Mouse (Mus musculus) left cerebral cortex, adult 9 months (tissue): ENCODE results near the gene Tex33.
"Not testable (repeated sequence)": the region's sequence is repeated elsewhere in the genome, so short reads cannot be mapped to it uniquely, and the experiment has no call there.

Source experiments
- DNase-seq, 2 experiments: peaks; one replicate each; pipeline ENCODE4 v3.0.0; 2022; ENCODE audit warnings: low spot score in 2 of 2

The Tex33 gene

DNA sequence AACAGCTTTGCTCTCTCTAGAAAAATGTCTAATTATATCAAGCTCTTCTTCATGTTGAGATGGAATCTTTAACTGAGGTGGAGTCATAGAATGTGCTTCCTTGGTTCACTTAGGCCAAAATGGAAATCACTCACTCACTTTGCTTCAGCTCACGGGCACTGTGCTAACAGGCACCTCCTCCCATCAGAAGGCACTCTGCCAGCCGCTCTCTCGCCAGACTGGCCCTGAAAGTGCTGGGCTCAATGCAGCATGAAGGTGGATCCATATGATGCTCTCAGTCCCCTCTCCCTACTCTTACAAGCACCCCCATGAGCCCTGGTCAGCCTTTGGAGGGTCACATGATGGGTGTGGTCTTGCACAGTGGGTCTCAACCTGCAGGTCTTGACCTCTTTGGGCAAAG lies 21.5 kb downstream of the Tex33 start:
- DNase-seq, result no peak

DNA sequence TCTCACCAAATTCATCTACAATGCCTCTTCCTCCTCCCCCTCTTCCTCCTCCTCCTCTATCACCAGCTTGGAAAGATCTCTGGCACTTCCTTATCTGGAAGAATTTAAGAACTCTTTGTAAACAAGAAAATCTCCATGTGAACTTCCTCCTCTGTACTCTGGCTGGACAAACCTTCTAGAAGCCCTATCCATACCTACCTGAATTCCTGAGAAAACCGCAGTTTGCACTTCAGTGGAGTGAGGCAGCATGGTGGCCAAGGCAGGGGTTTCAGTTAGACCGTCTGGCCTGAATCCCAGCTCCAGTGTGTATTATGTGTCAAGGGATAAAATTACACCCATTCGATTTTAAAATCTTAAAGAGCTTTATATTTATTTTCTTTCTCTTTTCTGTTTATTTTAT lies 22.9 kb downstream of the Tex33 start:
- DNase-seq, result no peak

DNA sequence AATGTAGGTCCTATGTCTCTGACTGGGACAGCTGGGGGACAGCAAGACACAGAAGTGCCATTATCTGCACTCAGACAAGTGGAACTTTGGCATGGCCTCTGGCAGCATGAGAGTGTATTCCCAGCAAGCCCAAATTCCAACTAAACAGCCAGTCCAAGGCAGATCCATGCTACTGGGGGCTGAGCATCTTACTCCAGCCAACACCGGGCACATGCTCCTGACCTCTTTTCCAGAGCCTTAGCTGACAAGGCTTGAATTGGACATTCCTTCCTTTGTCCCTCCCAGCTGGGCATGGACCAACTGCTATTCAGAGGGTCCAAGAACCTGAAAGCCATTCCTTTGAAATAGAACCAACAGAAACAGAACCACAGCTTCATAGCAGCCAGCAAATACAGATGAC lies 26.1 kb downstream of the Tex33 start:
- DNase-seq, result peak in 1 of 2 experiments; percentile 47

DNA sequence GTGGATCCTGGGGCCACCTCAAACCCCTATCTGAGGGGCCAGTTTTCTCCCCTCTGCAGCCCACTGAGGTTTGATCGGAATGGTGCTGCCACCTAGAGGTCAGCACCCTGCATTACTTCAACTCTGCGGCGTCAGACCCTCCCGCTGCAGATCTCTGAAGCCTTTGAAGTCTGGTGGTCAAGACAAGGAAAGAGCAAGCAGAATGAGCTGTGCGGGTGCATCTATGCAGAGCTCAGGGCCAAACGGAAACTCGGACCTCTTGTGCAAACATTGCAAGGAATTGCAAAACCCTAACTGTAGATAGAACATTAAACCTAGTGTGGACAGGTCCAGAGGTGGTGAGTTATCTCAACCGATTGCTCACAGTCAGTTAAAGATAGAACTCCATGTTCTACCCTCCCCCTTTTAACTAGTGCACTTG lies 26.8 kb downstream of the Tex33 start:
- DNase-seq, result no peak

DNA sequence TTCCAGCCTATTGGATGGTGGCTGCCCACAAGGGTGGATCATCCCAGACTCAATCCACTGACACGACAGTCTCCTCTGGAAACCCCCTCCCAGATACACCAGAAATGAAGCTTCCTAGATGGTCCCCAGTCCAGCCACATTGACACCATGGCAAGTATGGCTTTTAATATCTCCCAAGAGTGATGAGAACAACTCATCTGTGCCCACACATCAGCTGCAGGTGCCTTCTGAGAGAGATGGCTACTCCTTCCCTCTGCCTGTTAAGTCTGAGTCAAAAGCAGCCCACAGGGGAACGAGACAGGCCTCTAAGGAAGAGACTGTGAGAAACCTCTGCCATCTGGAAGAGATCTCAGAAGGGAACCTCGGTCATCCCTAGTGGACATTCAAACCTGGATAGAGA lies 27.9 kb downstream of the Tex33 start:
- no peak for DNase-seq

DNA sequence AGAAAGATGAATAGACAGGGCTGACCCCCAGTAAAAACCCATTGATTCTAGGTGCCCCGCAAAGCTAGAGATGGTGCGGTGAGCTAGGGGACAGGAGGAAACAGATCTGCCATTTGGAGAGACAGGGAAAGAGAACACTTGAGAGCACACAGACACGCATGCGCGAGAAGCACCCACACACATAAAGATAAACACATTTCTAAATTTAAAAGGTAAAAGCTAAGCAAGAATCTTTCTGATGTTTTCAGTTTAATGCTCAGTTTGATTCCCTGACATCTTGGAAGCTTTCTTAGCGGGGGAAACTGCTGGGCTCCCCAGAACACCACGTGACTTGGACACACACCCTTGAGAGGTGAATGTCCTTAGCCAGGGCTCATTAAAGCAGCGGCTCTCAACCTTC lies 28.8 kb downstream of the Tex33 start:
- DNase-seq, result peak in 1 of 2 experiments; percentile 47

DNA sequence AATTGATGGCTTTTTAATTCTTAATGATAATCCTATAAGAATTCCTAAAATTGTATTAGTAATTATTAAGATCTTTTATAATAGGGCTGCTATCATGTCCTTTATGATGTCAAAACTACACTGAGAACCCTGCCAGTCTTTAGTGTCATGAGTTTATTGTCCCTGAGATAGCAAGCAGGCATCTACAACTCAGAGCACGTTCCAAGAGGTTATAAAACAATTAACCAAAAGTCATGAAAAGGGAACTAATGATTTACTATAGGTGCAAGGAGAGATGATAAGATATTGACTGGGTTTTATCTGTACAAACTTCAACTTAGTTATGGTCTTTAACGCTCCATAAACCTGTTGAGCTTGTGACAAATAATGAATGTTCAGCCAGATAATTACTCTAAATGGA lies 29.8 kb downstream of the Tex33 start:
- no peak for DNase-seq

DNA sequence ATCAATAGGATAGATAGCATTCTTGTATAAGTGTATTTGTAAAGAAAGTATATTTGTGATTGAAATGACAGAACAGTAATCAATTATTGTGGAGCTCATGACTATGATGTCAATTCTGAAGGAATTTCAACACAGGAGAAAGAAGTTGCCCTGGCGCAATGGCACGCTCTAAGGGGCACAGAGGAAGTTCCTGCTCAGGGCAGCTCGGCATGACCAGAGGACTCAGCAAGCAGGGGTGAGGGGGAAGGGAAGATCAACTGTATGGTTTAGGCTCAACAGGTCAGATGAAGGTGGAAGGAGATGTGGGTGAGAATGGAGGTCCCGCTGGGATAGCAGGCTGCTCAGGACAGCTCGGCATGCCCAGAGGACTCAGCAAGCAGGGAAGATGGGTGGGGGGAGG lies 40.2 kb downstream of the Tex33 start:
- no peak for DNase-seq

DNA sequence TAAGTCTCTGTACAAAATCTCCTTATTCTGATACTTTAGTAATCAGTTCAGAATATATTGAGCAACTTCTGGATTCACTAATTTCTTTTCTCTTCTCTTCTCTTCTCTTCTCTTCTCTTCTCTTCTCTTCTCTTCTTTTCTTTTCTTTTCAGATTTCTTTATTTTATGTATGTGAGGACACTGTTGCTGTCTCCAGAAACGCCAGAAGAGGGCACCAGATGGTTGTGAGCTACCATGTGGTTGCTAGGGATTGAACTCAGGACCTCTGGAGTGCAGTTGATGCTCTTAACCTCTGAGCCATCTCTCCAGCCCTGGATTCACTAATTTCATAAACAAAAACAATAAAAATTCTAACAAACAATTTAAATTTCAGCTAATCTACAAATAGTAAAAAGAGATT lies 40.8 kb downstream of the Tex33 start:
- DNase-seq, result peak in 1 of 2 experiments; percentile 64

DNA sequence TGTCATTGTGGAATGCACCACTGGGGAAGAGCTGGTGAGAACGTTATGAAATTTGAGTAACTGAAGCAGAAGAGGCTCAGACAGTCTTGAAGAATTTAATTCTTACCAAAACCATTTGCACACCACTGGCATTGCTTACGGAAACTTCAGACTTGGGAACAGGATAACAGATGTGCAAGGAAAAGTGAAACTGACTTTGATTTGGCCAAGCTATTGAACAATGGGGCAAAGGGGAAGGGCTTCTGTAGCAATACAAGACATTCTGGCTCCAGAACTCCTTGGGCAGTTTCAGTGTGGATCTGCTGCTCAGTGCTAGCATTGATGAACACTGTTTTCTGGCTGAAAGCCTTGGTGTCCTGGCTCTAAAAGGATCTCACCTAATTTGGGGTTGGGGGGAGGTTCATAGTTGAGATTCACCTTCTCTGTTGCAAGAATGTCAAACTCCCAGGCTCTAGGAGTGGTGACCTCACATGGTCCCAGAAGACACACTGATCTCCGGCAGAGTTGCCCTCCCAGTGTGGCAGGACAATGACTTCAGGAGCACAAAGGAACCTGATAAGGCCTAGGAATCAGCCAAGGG lies 44.0 kb downstream of the Tex33 start:
- no peak for DNase-seq

DNA sequence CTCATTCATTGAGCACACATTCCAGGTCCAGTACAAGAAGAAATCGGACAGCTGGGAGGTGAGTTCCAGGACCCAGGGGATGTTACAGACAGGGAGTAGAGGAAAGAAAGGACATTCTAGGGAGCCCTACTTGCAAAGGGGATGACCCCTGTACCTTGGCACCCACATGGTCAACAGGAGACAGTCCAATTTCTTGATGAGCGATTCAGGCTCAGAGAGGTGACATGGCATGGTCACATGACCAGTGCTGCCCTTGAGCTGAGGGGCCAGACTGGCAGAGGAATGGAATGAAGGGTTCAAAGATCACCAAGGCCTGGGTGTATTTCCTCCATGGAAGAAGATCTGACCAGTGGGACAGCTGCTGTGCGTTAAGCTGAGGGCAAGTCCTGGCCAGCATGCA lies 51.1 kb downstream of the Tex33 start:
- DNase-seq, result no peak

DNA sequence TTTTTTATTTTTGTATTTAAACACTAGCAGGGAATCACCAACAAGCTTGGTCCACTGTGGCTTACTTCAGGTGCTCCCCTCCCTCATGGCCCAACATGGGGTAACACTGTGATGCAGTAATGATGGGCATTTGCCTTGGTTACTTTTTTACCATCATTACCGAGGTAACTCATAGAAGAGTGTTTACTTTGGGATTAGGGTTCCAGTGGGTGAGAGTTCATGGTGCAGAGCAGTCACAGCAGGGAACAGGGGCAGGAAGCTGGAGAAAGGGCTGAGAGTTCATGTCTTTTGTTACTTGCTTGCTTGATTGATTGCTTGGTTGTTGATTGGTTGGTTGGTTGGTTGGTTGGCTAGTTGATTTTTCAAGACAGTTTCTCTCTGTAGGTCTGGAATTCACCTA lies 52.0 kb downstream of the Tex33 start:
- DNase-seq, result no peak

DNA sequence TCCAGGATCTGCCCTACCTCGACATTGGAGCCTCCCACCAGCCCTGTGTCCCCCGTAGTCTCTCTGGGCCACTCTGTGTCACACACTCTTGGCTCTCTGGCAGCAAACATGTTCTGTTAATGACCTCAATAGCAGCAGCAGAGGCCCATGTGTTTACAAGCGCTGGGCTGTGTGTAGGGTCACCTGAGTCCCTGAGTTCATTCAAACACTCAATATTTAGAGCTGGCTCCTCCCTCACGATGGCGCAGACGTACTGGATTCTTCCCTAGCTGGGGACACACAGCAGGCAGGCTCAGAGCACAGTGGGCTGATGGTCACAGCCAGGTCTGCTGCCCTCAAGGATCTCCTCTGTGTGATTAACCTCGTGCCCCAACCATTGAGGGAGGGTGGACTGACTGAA lies 54.8 kb downstream of the Tex33 start:
- DNase-seq, result not testable (repeated sequence)

DNA sequence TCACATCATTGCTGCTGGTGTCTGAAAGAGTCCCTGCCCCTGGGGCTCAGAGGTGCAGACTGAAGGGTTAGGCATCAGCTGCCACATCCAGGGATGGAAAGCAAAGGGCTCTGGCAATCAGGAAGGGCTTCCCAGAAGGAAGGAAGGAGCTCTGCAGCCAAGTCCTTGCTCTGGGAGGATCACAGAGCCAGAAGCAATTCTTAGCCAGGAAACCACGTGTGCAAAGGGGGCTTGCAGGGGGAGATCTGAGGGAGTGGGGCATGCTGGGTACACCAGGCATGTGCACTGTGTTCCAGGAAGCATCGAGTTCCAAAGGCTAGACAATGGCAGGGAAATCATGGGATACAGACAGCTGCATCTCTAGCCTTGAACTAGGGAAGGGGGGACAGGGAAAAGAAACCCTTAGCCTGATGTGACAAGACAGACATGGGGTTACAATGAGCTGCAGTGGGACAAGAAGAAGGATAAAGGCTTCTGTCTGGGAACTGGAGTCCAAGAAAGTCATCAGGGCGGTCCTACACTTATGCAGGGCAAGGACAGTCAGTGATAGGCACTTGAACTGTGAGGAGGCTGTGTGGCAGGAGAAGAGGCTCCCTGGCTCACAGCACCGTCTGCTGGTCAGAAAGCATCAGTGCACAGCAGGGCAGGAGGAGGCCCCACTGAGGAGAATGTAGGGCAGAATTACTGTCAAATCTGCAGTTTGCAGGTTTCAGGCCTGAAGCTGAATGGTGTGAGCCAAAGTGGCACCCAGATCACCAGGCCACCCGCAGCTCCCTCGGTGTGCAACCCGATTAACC lies 55.9 kb downstream of the Tex33 start:
- DNase-seq, result peak; percentile 27 to 70

DNA sequence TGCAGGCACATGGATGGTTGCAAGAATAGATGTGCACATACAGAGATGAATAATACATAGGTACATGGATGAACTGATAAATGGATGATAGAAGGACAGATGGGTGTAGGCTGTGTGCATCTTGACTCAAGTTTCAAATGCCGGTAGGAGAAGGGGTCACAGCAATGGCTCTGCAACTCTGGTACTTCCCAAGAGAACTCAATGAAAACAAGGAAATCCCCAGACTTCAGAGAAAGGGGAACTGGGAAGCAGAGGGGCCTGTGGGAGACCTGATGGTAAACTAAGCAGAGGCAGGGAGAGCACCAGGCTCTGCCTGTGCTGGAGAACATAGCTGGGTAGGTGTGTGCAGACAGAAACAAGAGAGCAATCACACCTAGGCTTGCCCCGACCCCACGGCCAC lies 61.3 kb downstream of the Tex33 start:
- DNase-seq, result no peak

DNA sequence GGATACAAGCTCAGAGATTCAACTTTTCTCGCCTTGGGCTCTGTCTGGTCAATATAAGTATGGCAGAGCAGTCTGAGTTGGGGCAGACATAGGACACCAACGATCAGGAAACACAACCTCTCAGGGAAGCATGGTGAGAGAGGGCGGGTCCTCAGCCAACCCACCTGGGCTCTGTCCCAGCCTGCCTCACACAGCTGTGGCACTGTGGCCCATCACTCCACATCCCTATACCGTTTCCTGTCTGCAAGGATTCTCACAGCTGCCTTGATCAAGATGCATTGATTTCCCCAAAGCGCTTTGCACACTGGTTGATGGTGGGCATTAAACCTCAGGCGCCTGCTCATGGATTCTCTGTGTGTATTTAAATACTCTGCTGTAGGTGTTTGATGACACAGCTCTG lies 62.7 kb downstream of the Tex33 start:
- DNase-seq, result no peak

DNA sequence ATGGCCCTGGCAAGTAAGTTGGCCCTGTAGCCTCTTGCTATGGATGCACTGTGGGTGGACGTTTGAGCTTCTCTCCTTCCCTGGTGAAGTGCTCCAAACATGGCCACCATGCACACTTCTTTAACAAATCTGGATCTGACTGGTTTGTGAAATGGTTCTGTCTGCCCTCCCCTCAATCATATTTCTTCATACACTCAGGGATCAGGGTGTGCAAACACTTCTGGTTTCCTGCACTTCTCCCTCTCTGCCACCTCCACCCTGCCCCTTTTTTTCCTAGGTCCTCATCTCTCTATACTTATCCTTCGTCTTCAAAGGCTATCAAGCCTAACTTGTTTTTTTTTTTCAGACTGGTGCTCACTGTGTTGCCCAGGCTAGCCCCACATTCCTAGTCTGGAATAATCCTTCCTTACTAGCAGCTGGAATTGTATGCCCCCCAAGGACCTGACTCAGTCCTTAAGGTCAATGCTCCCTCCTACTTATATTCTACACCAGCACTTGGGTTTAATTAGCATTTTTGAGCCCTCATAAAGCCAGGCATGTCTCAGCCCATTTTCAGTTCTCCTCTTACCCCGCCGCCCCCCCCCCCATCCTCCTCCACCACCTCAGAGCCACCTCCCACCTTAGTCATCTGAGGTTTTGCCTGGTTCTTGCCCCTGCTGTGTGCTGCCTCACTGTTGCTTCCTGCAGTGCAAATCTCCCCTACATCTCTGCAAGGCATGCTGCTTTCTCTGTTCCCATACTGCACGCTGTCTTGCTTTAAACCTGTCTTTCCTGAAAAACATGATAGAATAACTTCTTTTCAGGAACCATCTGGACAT lies 64.0 kb downstream of the Tex33 start:
- no peak for DNase-seq

DNA sequence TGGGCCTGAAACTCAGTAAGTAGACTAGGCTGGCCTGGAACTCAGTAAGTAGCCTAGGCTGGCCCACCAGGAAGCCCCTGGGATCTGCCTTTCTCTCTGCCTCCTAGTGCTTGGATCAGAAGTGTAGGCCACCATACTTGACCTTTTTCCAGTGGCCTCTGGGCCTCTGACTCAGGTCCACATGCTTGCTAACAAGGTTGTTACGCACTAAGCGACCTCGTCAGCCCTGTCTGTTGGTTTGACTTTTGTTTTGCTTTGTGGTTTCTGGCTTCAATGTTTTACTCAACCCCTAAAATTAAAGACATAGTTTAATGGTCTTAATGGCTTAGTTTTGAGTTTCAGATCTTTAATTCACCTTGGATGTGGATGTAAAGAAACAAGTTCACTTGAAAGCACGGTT lies 65.0 kb downstream of the Tex33 start:
- no peak for DNase-seq

DNA sequence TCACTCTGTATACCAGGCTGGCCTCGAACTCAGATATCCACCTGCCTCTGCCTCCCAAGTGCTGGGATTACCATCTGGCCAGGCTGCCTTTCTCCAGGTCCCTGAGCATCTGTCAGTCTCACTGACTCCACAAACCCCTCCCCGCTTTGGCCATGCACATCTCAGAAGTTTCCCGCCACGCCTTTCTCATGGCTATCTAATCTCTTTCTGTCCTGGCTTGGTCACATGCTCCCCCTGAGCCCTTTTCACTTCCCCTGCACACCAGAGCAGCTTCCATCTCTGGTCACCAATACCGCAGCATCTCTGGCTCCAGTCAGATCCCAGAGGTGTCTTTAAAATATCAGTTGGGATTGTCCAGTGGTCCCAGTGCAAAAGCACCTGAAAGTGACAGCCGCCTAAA lies 65.7 kb downstream of the Tex33 start:
- DNase-seq, result not testable (repeated sequence)

DNA sequence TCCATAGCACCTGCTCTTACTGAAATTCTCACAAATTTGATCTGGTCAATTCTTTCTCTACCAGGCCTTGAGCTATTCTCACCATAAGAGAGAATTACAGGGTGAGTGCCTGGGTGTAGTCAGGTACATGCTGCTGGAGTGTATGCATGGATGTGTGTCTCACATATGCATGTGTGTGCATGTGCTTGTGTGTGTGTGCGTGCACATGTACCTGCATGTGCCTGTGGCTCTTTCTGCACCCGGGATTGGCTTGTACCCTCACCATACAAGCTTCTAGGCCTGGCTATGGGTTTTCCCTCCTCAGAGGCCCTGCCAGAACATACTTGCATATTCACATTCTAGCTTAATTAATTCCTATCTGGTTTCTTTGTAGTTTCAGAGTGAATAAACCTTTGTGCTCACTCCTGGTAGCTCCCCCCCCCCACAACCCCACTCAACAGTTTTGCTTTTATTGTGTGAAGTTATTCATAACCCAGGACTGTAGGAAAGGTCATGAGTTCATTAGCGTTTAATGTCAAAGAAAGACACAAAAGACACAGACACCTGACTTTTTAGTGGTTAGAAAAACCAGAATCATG lies 67.1 kb downstream of the Tex33 start:
- no peak for DNase-seq
